Mouse (Mus musculus) frontal cortex, adult (tissue): ENCODE measurements at regions not wholly inside any gene's neighbourhood (a gene's known extent, or its start where the extent isn't known, plus 50 kb on each side); places are given as distances from the start of the nearest gene placed in this dataset.

Source experiments
- ATAC-seq: cut with Nextera tagmentation; 2 replicates; pipeline ENCODE4 v1.9.2; 2017; ENCODE audit warnings: mild to moderate bottlenecking, moderate library complexity, mixed read lengths; ENCODE audit not compliant: low TSS enrichment

GRCm38 (mm10) chr13:55954346-55954745 is 118.4 kb upstream of the Pitx1 start:
- ATAC-seq = no peak

DNA sequence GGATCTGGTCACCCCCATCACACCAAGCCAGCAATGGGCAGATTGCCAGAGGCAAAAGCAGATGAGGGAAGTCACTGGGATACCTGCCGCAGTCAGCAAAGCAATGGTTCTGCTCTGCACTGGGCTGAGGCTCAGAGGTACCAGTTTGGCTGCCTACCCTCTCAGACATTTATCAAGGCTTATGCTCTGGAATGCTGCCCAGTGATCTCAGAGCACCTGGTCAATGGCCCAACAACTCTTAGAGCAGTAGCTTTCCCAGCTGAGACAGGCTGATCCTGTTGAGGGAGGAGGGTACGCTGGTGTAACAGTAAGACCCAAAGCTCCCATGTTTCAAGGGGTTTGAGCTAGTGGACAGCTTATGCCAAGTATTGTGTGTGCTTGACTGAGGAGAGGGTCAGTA is 117.4 kb upstream of the Pitx1 start:
- ATAC-seq = no peak

DNA sequence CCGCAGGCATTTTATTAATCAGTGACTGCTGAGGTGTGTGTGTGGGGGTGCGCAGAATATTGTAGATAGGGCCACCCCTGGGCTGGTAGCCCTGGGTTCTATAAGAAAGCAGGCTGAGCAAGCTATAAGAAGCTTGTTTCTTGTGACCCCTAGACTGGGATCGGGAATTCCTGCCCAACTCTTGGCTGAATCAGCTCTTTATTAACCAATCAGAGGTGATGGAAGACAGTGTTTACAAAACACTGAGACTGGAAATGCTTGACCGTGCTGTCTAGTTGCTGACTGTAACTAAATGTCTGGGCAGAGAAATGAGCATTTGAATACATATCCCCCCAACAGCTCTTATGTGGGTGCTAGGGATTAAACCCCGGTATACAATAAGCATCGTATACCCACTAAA is 114.8 kb upstream of the Pitx1 start:
- ATAC-seq = no peak

DNA sequence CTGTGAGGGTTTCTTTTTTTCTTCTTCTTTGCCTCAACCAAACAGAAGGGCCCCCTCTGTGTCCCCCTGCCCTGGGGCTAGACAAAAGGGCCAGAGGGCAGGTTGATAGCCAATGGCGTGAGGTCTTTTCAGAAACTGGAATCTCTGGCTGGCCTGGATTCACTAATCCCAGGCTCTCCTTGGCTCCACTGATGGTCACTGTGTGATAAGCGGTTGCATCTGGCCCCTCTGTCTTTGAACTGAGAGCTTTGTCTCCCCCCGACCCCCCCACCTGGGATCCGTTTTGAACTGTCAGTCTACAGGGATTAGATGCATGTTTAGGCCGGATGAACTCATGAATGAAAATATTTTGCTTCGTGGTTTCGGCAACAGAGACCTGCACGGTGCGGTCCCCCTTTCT is 112.6 kb upstream of the Pitx1 start:
- no peak for ATAC-seq

- no peak for ATAC-seq
Observed at GRCm38 (mm10) chr13:55948144-55948543, 112.2 kb upstream of the Pitx1 start.

DNA sequence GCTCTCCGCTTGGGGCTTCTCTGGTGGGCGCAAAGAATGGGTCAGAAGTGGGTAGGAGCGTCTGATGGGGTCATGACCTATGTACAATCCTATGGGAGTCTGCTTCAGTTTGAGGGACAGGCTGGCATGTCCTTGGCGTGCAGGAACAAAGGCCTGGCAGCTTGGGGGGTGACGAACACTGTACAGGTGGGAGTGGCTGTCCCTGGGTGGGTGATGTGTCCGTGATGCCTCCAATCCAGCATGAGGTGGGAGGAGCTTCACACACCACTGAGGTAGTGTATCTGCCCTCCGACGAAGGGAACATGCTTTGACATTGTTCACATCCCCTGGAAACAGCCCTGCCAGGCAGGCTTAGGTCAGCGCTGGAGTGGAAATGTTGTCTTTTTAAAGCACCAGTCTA is 101.4 kb upstream of the Pitx1 start:
- ATAC-seq = no peak

DNA sequence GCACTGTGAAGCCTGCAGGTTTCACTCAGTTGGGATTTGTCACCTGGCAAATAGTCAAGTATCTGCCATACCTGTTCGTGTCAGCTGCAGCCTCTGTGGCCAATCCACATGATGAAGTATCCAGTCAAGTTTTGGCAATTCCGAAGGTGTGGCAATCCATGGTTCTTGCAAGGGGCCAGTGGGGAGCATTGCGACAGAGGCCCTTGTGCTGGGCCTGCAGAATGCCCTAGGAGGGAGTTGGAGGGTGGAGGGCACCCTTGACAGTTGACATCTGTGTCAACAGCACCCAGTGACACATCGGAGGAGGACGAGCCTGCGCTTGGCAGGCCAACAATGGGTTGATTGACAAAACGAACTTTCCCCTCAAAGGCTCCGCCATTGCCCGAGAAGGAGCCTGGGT is 101.0 kb upstream of the Pitx1 start:
- ATAC-seq = no peak

DNA sequence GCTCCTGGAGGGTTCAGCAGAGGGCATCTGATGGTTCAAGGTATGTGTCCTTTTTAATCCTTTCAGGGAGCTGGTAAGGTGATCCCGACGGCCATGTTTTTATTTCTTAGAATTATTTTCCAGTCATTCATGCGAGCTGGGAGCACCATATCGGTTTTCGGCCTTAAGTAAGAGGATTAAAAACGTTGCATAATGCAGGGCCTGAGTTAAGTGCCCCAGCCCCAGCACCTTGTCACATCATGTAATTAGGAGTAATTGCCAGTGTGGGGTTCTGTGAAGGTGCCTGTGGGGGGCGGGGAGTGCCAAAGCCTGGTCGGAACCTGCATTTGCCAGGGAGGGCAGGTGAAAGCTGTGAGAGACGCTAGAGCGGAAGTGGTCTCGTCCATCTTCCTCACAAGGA is 94.6 kb upstream of the Pitx1 start:
- ATAC-seq = no peak

GRCm38 (mm10) chr13:55929814-55930213 is 93.8 kb upstream of the Pitx1 start:
- ATAC-seq = no peak

- no peak for ATAC-seq
Observed at GRCm38 (mm10) chr13:55923505-55924136, 87.6 kb upstream of the Pitx1 start.

- ATAC-seq = no peak
Observed at GRCm38 (mm10) chr13:55917316-55917715, 81.3 kb upstream of the Pitx1 start.

- no peak for ATAC-seq
Observed at GRCm38 (mm10) chr13:55912271-55912711, 76.3 kb upstream of the Pitx1 start.

- ATAC-seq = no peak
Observed at GRCm38 (mm10) chr13:55909941-55910340, 73.9 kb upstream of the Pitx1 start.

DNA sequence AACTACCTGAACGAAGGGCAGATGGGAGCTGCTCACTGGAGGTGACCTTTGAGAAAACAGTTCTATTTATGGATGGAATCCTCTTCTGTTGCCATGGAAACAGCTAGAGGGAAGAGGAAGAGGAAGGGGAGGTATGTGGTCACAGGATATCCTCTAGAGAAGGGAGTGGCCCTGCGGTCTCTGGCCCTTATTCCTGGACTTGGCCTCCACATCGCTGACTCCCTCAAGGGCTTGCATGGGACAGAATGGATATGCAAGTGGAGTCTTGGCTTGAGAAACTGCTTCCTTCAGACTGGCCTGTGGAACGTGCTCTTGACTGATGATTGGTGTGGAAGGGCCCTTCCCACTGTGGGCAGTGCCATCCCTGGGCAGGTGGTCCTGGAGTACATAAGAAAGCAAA is 68.9 kb upstream of the Pitx1 start:
- ATAC-seq = no peak

GRCm38 (mm10) chr13:55902255-55902654 is 66.3 kb upstream of the Pitx1 start:
- ATAC-seq = no peak

DNA sequence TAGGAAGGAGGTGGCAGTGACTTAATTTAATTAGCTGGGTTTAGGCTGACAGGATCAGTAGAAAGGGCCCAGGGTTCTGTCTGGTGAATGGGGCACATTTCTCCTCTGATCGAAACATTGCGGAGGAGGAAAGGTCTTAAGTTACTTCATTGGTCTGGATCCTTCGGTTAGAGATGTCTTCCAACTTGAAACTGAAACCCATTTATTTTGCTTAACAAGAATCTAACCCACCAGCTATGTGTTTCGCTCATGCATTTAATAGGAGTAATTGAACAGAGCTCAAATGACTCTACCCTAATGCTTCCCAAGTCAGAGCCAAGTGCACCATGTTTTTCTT is 64.2 kb upstream of the Pitx1 start:
- no peak for ATAC-seq

DNA sequence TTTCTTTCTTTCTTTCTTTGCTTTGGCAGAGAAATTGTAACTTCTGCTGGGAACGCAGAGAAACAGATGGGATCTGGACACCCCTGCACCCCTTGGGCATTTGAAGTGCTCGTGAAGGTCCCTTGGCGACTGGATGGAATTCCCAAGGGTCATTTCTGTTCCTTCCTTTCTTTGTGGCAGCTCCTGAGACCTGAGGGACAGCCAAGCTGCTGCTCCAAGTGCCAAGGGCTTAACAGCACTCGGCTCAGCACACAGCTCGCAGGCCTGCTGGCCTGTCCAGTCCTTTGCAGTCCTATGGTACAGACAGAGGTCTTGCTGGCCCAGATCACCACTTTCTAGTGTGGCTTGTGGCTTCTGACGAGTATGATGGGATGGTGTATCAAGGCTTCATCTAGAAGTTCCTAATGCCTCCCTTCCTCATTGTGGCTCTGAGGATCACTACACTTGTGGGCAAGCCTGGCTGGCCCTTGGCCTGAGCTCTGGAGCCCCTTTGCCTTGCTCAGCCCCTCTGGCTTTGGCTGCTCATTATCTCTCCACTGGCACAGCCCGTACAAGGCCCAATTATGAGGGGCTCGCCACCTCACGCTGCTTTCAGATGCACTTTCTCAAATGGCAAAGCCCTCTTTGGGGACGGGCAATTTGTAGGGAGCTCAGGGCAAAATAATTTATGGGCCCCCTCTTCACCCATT is 63.7 kb upstream of the Pitx1 start:
- ATAC-seq = no peak

DNA sequence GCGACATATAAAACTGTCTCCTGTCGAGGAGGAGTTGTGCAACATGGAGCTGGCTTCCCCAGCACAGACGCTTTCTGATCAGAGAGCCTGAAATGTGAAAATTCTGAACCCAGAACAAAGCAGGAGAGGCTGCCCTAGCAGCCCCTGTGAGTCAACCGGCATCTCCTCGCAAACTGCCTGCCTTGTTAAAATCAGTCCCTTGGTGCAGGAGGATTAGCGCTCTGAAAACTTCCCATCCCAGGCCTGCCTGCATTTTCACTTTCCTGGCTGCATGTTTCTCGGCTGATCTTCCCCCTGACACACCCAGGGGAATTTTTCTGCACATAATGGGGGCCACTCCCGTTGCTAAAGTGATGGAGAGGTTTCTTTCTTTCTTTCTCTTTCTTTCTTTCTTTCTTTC is 63.0 kb upstream of the Pitx1 start:
- no peak for ATAC-seq

GRCm38 (mm10) chr13:55898257-55898950 is 62.4 kb upstream of the Pitx1 start:
- ATAC-seq = no peak

- ATAC-seq = no peak
Observed at GRCm38 (mm10) chr13:55895505-55895904, 59.5 kb upstream of the Pitx1 start.

DNA sequence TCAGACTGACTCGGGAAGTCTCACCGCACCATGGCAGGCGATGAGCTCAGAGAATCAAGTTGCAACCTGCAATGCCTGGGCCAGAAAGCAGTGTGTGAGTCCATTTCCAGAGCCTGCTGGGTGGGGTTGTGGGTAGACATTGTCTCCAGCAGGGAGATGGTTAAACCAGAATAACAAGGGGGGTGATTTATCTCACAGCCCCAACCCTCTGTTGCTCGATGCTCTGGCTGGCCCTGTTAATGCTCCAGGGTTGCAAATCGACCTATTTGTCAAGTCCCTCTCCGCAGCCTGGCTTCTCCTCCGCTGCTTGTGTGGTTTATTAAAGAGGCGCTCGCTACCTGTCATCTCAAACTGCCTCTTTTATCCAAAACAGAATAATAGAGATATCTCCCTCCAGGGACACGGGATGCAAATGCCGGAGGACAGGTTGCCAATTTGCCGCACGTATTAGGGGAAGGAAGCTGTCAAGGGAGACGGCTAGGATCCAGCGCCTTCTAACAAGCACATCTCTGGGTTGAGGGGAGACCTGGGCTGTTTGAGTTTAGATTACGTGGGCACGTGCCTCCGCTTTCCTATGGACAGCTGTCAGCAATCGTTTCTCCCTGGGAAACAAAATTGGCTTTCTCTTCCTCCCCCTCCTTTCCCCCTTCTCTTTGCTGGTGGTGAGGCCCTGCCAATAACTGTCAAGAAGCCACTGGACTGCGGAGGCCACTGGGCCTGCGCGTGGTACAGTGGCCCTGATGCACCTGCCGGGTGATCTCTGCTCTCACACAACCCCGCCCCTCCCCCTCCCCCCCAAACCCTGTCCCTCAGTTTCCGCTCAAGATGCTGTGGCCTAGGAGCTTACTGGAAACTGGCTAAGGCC is 57.4 kb upstream of the Pitx1 start:
- ATAC-seq = no peak

DNA sequence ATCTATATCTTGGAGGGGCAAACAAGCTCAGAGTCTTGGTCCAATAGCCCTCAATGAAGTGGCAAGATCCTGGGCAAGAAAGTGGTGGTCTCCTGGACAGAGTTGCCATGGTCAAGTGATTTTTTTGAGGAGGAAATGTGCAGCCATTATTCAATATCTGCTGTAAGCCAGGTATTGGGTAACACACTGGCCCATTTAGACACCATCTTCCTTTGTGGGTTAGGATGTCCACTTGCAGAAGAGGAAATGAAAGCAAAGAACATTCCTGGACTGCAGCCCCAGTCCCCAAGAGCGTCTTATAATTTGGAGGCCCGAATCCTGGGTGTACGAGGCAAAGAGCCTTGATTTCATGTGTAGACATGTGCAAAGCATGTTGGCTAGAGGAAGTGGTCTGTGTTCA is 56.3 kb upstream of the Pitx1 start:
- no peak for ATAC-seq
